Mouse (Mus musculus) bone marrow, adult 2 months (tissue): ENCODE results near the gene Blvra. TPM values are rescaled to one million over a fixed set of nuclear protein-coding genes. Genes with fewer than 3 reads are reported as not detected.
"Not testable (repeated sequence)": the region's sequence is repeated elsewhere in the genome, so short reads cannot be mapped to it uniquely, and the experiment has no call there.

Experiments used
- H3K27ac ChIP-seq: fragments of 200-500 bp; 2 replicates; pipeline ENCODE4 v1.5.1; 2012; ENCODE audit warnings: low read depth, mild to moderate bottlenecking, control low read depth, inconsistent platforms, low read length; ENCODE audit not compliant: control insufficient read depth, poor library complexity, insufficient read depth
- H3K4me1 ChIP-seq: fragments of 200-500 bp; 2 replicates; pipeline ENCODE4 v1.6.1; 2011; ENCODE audit warnings: low read length; ENCODE audit not compliant: control insufficient read depth, insufficient read depth
- H3K4me3 ChIP-seq: fragments of 200-500 bp; replicated peaks from 2 replicates; pipeline ENCODE3; 2011; ENCODE audit warnings: mild to moderate bottlenecking, low read depth, low read length, control low read depth; ENCODE audit not compliant: control insufficient read depth
- CTCF ChIP-seq: fragments of 200-500 bp; IDR thresholded peaks from 2 replicates; pipeline ENCODE4 v1.5.1; 2011; ENCODE audit warnings: low read length, control low read depth; ENCODE audit not compliant: control insufficient read depth, insufficient read depth
- POLR2A ChIP-seq: fragments of 200-500 bp; IDR thresholded peaks from 2 replicates; pipeline ENCODE4 v1.6.1; 2011; ENCODE audit warnings: low read depth, mild to moderate bottlenecking, control low read depth, low read length, borderline replicate concordance; ENCODE audit not compliant: control insufficient read depth
- WGBS: fragments of 180-500 bp; shearing (Covaris S2); methylation state at CpG from one replicate; pipeline ENCODE4 v1.1.7; 2018; 5-methylcytosine and 5-hydroxymethylcytosine counted together
- polyA plus RNA-seq: library from polyadenylated mRNA; stranded (reverse); fragments of >200 nt; gene quantifications from 2 replicates; pipeline ENCODE4 v1.2.4, GENCODE M21; 2011; ENCODE audit warnings: low replicate concordance; ENCODE audit not compliant: missing spikeins, insufficient read depth, insufficient read length

Blvra gene
- polyA plus RNA-seq, 1 experiment = 44.3 TPM

GRCm38 (mm10) chr2:127077611-127078010 lies 7.1 kb downstream of the Blvra start:
- no peak overlapping the region for H3K27ac ChIP-seq
- WGBS = 86% methylated on average over 9 of the region's 9 CpGs
- TF ChIP-seq CTCF (no peak), POLR2A (no peak)
- H3K4me1 ChIP-seq = peaks cover 2% of the 10 kb centered on the region; the same call in 1 of the 2 replicates
- no peak overlapping the region for H3K4me3 ChIP-seq

DNA sequence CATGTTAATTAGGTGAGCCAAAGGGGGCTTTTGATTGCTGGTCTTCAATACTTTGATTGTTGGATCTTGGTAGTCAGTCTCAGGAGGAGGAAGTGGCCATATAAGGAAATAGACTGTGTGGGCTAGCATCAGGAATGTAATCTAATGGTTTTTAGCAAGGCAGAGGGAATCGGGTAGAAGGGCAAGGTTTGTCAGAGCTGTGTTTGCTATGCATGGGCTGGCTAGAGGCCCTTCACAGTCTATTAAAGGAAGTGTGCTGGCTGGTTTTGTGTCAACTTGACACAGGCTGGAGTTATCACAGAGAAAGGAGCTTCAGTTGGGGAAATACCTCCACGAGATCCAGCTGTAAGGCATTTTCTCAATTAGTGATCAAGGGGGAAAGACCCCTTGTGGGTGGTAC lies 8.6 kb downstream of the Blvra start:
- H3K27ac ChIP-seq, H3K4me1 ChIP-seq, H3K4me3 ChIP-seq: not testable (repeated sequence)
- 46% methylated on average over 2 of the region's 2 CpGs for whole genome bisulfite sequencing

GRCm38 (mm10) chr2:127079881-127080590 lies 9.6 kb downstream of the Blvra start:
- 42% methylated on average over 11 of the region's 11 CpGs for WGBS
- no peak overlapping the region for H3K4me3 ChIP-seq
- TF ChIP-seq CTCF = no peak
- no peak for TF ChIP-seq POLR2A
- peak overlapping the region; percentile 61 for H3K27ac ChIP-seq
- H3K4me1 ChIP-seq = peaks cover 2% of the 10 kb centered on the region; the same call in 1 of the 2 replicates

DNA sequence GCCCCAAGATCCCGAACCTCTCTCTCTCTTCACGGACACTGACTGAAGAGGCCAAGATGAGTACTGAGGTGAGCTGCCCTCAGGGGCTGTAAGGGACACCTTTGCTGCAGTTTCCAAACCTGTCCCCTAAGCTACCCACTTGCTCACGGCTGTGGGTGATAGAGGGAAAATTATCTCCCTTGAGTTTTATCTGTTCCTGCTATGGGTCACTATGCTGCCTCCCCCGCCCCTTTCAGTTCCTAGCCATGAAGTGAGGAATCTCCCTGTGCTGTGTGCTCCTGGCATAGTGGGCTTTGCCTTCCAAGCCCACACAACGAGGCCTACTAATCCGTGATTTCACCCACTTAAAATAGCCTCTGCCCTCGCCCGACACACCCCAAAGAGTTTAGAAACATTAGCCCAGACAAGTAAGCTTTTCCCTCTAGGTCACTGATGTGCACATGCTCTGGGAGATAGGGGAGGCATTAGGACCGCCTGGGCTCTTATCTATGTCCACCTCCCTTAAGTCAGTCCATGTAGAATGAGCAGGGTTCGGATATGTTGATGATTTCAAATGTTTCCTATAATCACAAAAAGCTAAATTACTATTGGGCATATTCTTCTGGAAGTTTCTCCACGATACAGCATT lies 10.2 kb downstream of the Blvra start:
- Histone ChIP-seq H3K27ac (peak overlapping the region; percentile 61), H3K4me1 (peaks cover 2% of the 10 kb centered on the region; the same call in 1 of the 2 replicates), H3K4me3 (no peak overlapping the region)
- TF ChIP-seq CTCF (no peak), POLR2A (no peak)
- 64% methylated on average over 11 of the region's 11 CpGs for WGBS

- peaks cover 2% of the 10 kb centered on the region; the same call in 1 of the 2 replicates for H3K4me1 ChIP-seq
- H3K4me3 ChIP-seq = no peak overlapping the region
- TF ChIP-seq POLR2A (no peak), CTCF (no peak)
- no peak overlapping the region for H3K27ac ChIP-seq
- WGBS = 28% methylated on average over 5 of the region's 5 CpGs
Measured at GRCm38 (mm10) chr2:127086235-127086634, 15.8 kb downstream of the Blvra start.

DNA sequence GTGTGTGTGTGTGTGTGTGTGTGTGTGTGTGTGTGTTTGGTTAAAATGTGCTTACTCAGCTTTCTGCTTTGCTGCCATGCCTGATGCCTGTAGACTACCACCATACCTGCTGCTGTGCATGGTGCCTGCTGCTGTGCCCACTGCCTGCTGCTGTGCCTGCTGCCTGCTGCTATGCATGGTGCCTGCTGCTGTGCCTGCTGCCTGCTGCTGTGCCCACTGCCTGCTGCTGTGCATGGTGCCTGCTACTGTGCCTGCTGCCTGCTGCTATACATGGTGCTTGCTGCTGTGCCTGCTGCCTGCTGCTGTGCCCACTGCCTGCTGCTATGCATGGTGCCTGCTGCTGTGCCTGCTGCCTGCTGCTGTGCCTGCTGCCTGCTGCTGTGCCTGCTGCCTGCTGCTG lies 19.7 kb downstream of the Blvra start:
- not testable (repeated sequence) for H3K4me3 ChIP-seq, H3K27ac ChIP-seq, H3K4me1 ChIP-seq

GRCm38 (mm10) chr2:127092000-127092399 lies 21.5 kb downstream of the Blvra start:
- 86% methylated on average over 8 of the region's 8 CpGs for WGBS
- no peaks in the 10 kb centered on the region for H3K4me1 ChIP-seq
- no peak overlapping the region for H3K27ac ChIP-seq
- no peak for TF ChIP-seq POLR2A
- TF ChIP-seq CTCF = no peak
- no peak overlapping the region for H3K4me3 ChIP-seq

DNA sequence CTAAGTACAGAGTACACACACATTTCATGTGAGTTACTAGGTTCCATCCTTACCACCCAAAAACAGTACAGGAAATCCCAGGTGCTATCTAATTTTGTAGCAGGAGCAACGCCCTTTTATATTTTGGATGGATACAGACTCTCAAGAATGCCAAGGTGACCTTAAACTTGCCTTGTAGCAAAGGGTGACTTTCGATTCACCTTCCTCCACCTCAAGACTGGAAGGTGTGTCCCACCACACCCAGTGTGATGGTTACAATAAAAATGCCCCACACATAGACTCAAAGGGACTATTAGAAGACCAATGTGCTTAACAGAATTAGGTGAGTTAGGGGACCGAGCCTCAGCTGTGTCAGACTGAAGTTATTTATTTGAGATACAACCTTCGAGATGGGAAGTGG lies 38.5 kb downstream of the Blvra start:
- TF ChIP-seq POLR2A (no peak), CTCF (no peak)
- 89% methylated on average over 4 of the region's 4 CpGs for WGBS
- Histone ChIP-seq H3K4me1 (no peaks in the 10 kb centered on the region), H3K27ac (no peak overlapping the region), H3K4me3 (no peak overlapping the region)
